Mouse (Mus musculus) hindbrain, embryonic 15.5 days (tissue): ENCODE data around the gene Akap1. TPM values are rescaled to one million over a fixed set of nuclear protein-coding genes. Genes with fewer than 3 reads are reported as not detected.

Experiments used
- ATAC-seq: fragments of 200-750 bp; cut with Nextera tagmentation; 2 replicates; pipeline ENCODE4 v1.8.0; 2017; ENCODE audit warnings: low read depth, moderate number of reproducible peaks, moderate TSS enrichment; ENCODE audit not compliant: low FRiP score
- H3K27ac ChIP-seq: fragments of 300-500 bp; sonication (generic); replicated peaks from 2 replicates; pipeline ENCODE4 v1.5.1; 2015; ENCODE audit warnings: mild to moderate bottlenecking, inconsistent platforms
- H3K27me3 ChIP-seq: fragments of 300-500 bp; sonication (generic); 2 replicates; pipeline ENCODE4 v1.6.1; 2015; ENCODE audit warnings: control low read depth, inconsistent platforms
- H3K36me3 ChIP-seq: fragments of 300-500 bp; sonication (generic); 2 replicates; pipeline ENCODE4 v1.6.1; 2015; ENCODE audit warnings: control low read depth, inconsistent platforms
- H3K4me1 ChIP-seq: fragments of 300-500 bp; sonication (generic); replicated peaks from 2 replicates; pipeline ENCODE4 v1.6.1; 2015; ENCODE audit warnings: control low read depth, inconsistent platforms
- H3K4me2 ChIP-seq: fragments of 300-500 bp; sonication (generic); 2 replicates; pipeline ENCODE4 v1.6.1; 2015; ENCODE audit warnings: moderate library complexity, mild to moderate bottlenecking, inconsistent platforms
- H3K4me3 ChIP-seq: fragments of 300-500 bp; sonication (generic); 2 replicates; pipeline ENCODE4 v1.5.1; 2015; ENCODE audit warnings: mild to moderate bottlenecking, inconsistent platforms
- H3K9ac ChIP-seq: fragments of 300-500 bp; sonication (generic); 2 replicates; pipeline ENCODE4 v1.6.1; 2015; ENCODE audit warnings: inconsistent platforms
- H3K9me3 ChIP-seq: fragments of 300-500 bp; sonication (generic); 2 replicates; pipeline ENCODE4 v1.6.1; 2016; ENCODE audit warnings: control low read depth, inconsistent platforms
- WGBS: fragments of 180-500 bp; shearing (Covaris S2); methylation state at CpG from one replicate; pipeline ENCODE4 v1.1.7; 2015; 5-methylcytosine and 5-hydroxymethylcytosine counted together
- polyA plus RNA-seq: library from polyadenylated mRNA; unstranded; fragments of >200 nt; fragmentation: Nextera tagmentation; extraction: Ambion mirVana; gene quantifications from 2 replicates; pipeline ENCODE4 v1.2.1, GENCODE M21; 2015

Gene Akap1
- polyA plus RNA-seq, 1 experiment from 2014 or later, result 29.5 TPM

- H3K9me3 ChIP-seq, result no peaks in the 10 kb centered on the region
- WGBS, result 5% methylated on average over 20 of the region's 20 CpGs
- H3K4me3 ChIP-seq, result peak overlapping the region; percentile 34
- ATAC-seq, result no peak
- H3K36me3 ChIP-seq, result no peaks in the 10 kb centered on the region
- peak overlapping the region; percentile 60 for H3K4me2 ChIP-seq
- H3K4me1 ChIP-seq, result peaks cover 11% of the 10 kb centered on the region
- no peak overlapping the region for H3K27ac ChIP-seq
- H3K27me3 ChIP-seq, result peaks cover 5% of the 10 kb centered on the region; the same call in 1 of the 2 replicates
- H3K9ac ChIP-seq, result peak overlapping the region; percentile 19; the same call in 1 of the 2 replicates
Measured at GRCm38 (mm10) chr11:88873027-88873666, 8.8 kb upstream of the Akap1 start.

GRCm38 (mm10) chr11:88869443-88869842 lies 5.1 kb upstream of the Akap1 start:
- Histone ChIP-seq H3K9me3 (no peaks in the 10 kb centered on the region), H3K4me2 (no peak overlapping the region), H3K36me3 (no peaks in the 10 kb centered on the region), H3K9ac (no peak overlapping the region), H3K27me3 (peaks cover 5% of the 10 kb centered on the region; the same call in 1 of the 2 replicates), H3K27ac (no peak overlapping the region), H3K4me3 (no peak overlapping the region), H3K4me1 (peaks cover 15% of the 10 kb centered on the region)
- ATAC-seq, result no peak
- 88% methylated on average over 2 of the region's 2 CpGs for WGBS

- Histone ChIP-seq H3K36me3 (no peaks in the 10 kb centered on the region), H3K4me2 (peak overlapping the region; percentile 97), H3K27ac (peak overlapping the region; percentile 90), H3K27me3 (no peaks in the 10 kb centered on the region), H3K9ac (peak overlapping the region; percentile 79), H3K9me3 (no peaks in the 10 kb centered on the region), H3K4me1 (peaks cover 23% of the 10 kb centered on the region), H3K4me3 (peak overlapping the region; percentile 52)
- ATAC-seq, result peak; percentile 74
- under 1% methylated on average over 44 of the region's 49 CpGs for WGBS
Measured at GRCm38 (mm10) chr11:88863904-88864457, 405 bp downstream of the Akap1 start.

GRCm38 (mm10) chr11:88863071-88863903 lies 1.1 kb downstream of the Akap1 start:
- Histone ChIP-seq H3K9me3 (no peaks in the 10 kb centered on the region), H3K4me2 (peak overlapping the region; percentile 97), H3K27ac (no peak overlapping the region), H3K9ac (peak overlapping the region; percentile 79), H3K27me3 (no peaks in the 10 kb centered on the region), H3K36me3 (no peaks in the 10 kb centered on the region), H3K4me1 (peaks cover 23% of the 10 kb centered on the region), H3K4me3 (peak overlapping the region; percentile 52)
- under 1% methylated on average over 32 of the region's 32 CpGs for WGBS
- ATAC-seq, result no peak

GRCm38 (mm10) chr11:88862355-88862754 lies 2.0 kb downstream of the Akap1 start:
- H3K4me2 ChIP-seq, result peak overlapping the region; percentile 97
- H3K27me3 ChIP-seq, result no peaks in the 10 kb centered on the region
- 80% methylated on average over 2 of the region's 2 CpGs for WGBS
- peak overlapping the region; percentile 52 for H3K4me3 ChIP-seq
- no peak overlapping the region for H3K27ac ChIP-seq
- no peaks in the 10 kb centered on the region for H3K36me3 ChIP-seq
- H3K9ac ChIP-seq, result 0 out of 2 replicates have a peak overlapping the region, but pooled peaks have one; percentile 79
- H3K9me3 ChIP-seq, result no peaks in the 10 kb centered on the region
- H3K4me1 ChIP-seq, result peaks cover 23% of the 10 kb centered on the region
- ATAC-seq, result no peak

GRCm38 (mm10) chr11:88861060-88861459 lies 3.3 kb downstream of the Akap1 start:
- no peaks in the 10 kb centered on the region for H3K27me3 ChIP-seq
- 82% methylated on average over 3 of the region's 3 CpGs for WGBS
- H3K36me3 ChIP-seq, result no peaks in the 10 kb centered on the region
- peaks cover 23% of the 10 kb centered on the region for H3K4me1 ChIP-seq
- no peak overlapping the region for H3K9ac ChIP-seq
- no peak overlapping the region for H3K4me3 ChIP-seq
- H3K4me2 ChIP-seq, result no peak overlapping the region
- no peaks in the 10 kb centered on the region for H3K9me3 ChIP-seq
- no peak overlapping the region for H3K27ac ChIP-seq
- ATAC-seq, result no peak

- H3K9me3 ChIP-seq, result no peaks in the 10 kb centered on the region
- H3K27ac ChIP-seq, result no peak overlapping the region
- no peaks in the 10 kb centered on the region for H3K27me3 ChIP-seq
- no peak for ATAC-seq
- H3K36me3 ChIP-seq, result no peaks in the 10 kb centered on the region
- no peak overlapping the region for H3K4me3 ChIP-seq
- 84% methylated on average over 3 of the region's 3 CpGs for WGBS
- H3K4me2 ChIP-seq, result no peak overlapping the region
- peaks cover 23% of the 10 kb centered on the region for H3K4me1 ChIP-seq
- no peak overlapping the region for H3K9ac ChIP-seq
Measured at GRCm38 (mm10) chr11:88860641-88861040, 3.7 kb downstream of the Akap1 start.

GRCm38 (mm10) chr11:88857311-88858005 lies 6.9 kb downstream of the Akap1 start:
- no peak overlapping the region for H3K4me2 ChIP-seq
- no peaks in the 10 kb centered on the region for H3K36me3 ChIP-seq
- H3K27ac ChIP-seq, result no peak overlapping the region
- H3K9ac ChIP-seq, result no peak overlapping the region
- no peaks in the 10 kb centered on the region for H3K9me3 ChIP-seq
- WGBS, result 53% methylated on average over 3 of the region's 3 CpGs
- no peaks in the 10 kb centered on the region for H3K27me3 ChIP-seq
- ATAC-seq, result no peak
- peaks cover 5% of the 10 kb centered on the region for H3K4me1 ChIP-seq
- H3K4me3 ChIP-seq, result no peak overlapping the region

GRCm38 (mm10) chr11:88856383-88856782 lies 8.0 kb downstream of the Akap1 start:
- ATAC-seq, result no peak
- no peak overlapping the region for H3K4me3 ChIP-seq
- no peak overlapping the region for H3K9ac ChIP-seq
- no peaks in the 10 kb centered on the region for H3K9me3 ChIP-seq
- no peak overlapping the region for H3K27ac ChIP-seq
- H3K4me2 ChIP-seq, result no peak overlapping the region
- no peaks in the 10 kb centered on the region for H3K36me3 ChIP-seq
- no peaks in the 10 kb centered on the region for H3K27me3 ChIP-seq
- no peaks in the 10 kb centered on the region; the same call in 1 of the 2 replicates for H3K4me1 ChIP-seq
- WGBS, result 80% methylated on average over 2 of the region's 2 CpGs

- no peak for ATAC-seq
- Histone ChIP-seq H3K4me1 (no peaks in the 10 kb centered on the region; the same call in 1 of the 2 replicates), H3K9ac (no peak overlapping the region), H3K4me2 (no peak overlapping the region), H3K4me3 (no peak overlapping the region), H3K36me3 (no peaks in the 10 kb centered on the region), H3K27me3 (no peaks in the 10 kb centered on the region), H3K9me3 (no peaks in the 10 kb centered on the region), H3K27ac (no peak overlapping the region)
- 71% methylated on average over 4 of the region's 4 CpGs for WGBS
Measured at GRCm38 (mm10) chr11:88855795-88856194, 8.6 kb downstream of the Akap1 start.

- Histone ChIP-seq H3K4me3 (no peak overlapping the region), H3K9me3 (no peaks in the 10 kb centered on the region), H3K4me2 (no peak overlapping the region), H3K36me3 (no peaks in the 10 kb centered on the region), H3K27ac (no peak overlapping the region), H3K4me1 (peaks cover 15% of the 10 kb centered on the region), H3K27me3 (no peaks in the 10 kb centered on the region), H3K9ac (no peak overlapping the region)
- 90% methylated on average over 2 of the region's 2 CpGs for whole genome bisulfite sequencing
- no peak for ATAC-seq
Measured at GRCm38 (mm10) chr11:88853588-88853987, 10.8 kb downstream of the Akap1 start.
